Mouse (Mus musculus) stomach, postnatal 0 days (tissue): ENCODE data around the gene Rorb.

ENCODE experiments used
- CTCF ChIP-seq: IDR thresholded peaks from 2 replicates; pipeline ENCODE4 v1.5.1; 2016; ENCODE audit warnings: antibody characterized with exemption, low read depth, mild to moderate bottlenecking, moderate library complexity
- EP300 ChIP-seq: optimal IDR thresholded peaks from 2 replicates; pipeline ENCODE3; 2016; ENCODE audit warnings: antibody characterized with exemption

GRCm38 (mm10) chr19:18967307-18967706 lies 143.7 kb downstream of the Rorb start:
- no peak for TF ChIP-seq CTCF
- TF ChIP-seq EP300, result no peak
